Mouse (Mus musculus) forebrain, embryonic 16.5 days (tissue): ENCODE results near the gene Wfikkn2. TPM values are rescaled to one million over a fixed set of nuclear protein-coding genes. Genes with fewer than 3 reads are reported as not detected.

Experiments used
- ATAC-seq: fragments of 200-750 bp; cut with Nextera tagmentation; 2 replicates; pipeline ENCODE4 v1.8.0; 2017; ENCODE audit warnings: mild to moderate bottlenecking, moderate library complexity
- H3K27ac ChIP-seq: fragments of 300-500 bp; sonication (generic); 2 replicates; pipeline ENCODE4 v1.5.1; 2014; ENCODE audit warnings: low read length, control low read depth
- H3K27me3 ChIP-seq: fragments of 300-500 bp; sonication (generic); replicated peaks from 2 replicates; pipeline ENCODE4 v1.6.1; 2014; ENCODE audit warnings: low read length; ENCODE audit not compliant: control insufficient read depth, insufficient read depth
- H3K36me3 ChIP-seq: fragments of 300-500 bp; sonication (generic); 2 replicates; pipeline ENCODE4 v1.6.1; 2014; ENCODE audit not compliant: control insufficient read depth, insufficient read depth
- H3K4me1 ChIP-seq: fragments of 300-500 bp; sonication (generic); replicated peaks from 2 replicates; pipeline ENCODE4 v1.6.1; 2014; ENCODE audit warnings: low read length; ENCODE audit not compliant: control insufficient read depth, insufficient read depth
- H3K4me2 ChIP-seq: fragments of 300-500 bp; sonication (generic); 2 replicates; pipeline ENCODE4 v1.6.1; 2014; ENCODE audit warnings: mild to moderate bottlenecking, low read length, control low read depth
- H3K4me3 ChIP-seq: fragments of 300-500 bp; sonication (generic); replicated peaks from 2 replicates; pipeline ENCODE4 v1.5.1; 2014; ENCODE audit warnings: mild to moderate bottlenecking, low read length, control low read depth
- H3K9ac ChIP-seq: fragments of 300-500 bp; sonication (generic); replicated peaks from 2 replicates; pipeline ENCODE4 v1.6.1; 2014; ENCODE audit warnings: low read depth, low read length, control low read depth
- H3K9me3 ChIP-seq: fragments of 300-500 bp; sonication (generic); 2 replicates; pipeline ENCODE4 v1.6.1; 2016; ENCODE audit warnings: low read length; ENCODE audit not compliant: control insufficient read depth
- WGBS: fragments of 180-500 bp; shearing (Covaris S2); extraction: QIAGEN DNeasy Blood & Tissue Kit; methylation state at CpG from one replicate; pipeline ENCODE4 v1.1.7; 2014; 5-methylcytosine and 5-hydroxymethylcytosine counted together
- polyA plus RNA-seq: library from polyadenylated mRNA; unstranded; fragments of >200 nt; fragmentation: Nextera tagmentation; extraction: Ambion mirVana; gene quantifications from 2 replicates; pipeline ENCODE4 v1.2.1, GENCODE M21; 2015

Wfikkn2 gene
- polyA plus RNA-seq, 1 experiment from 2014 or later, result 3.5 TPM

DNA sequence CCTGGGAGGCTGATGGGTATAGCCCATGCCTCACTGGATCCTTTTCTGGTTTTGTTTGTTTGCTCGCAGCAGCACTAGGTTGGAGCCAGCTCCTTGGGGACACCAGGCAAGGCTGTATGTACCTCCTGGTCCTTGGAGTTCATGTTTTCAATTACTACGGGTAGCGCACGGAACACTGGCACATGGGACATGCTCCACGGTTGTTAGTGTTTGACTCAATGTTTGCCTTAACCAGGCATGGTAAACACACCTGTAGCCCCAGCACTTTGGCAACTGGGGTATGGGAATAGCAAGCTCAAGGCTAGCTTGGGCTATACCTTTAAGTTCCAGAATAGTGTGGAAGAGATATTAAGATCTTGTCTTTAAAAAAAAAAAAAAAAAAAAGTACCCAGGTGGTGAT, 55.1 kb downstream of the Wfikkn2 start:
- Histone ChIP-seq H3K9ac (no peak overlapping the region), H3K9me3 (no peaks in the 10 kb centered on the region), H3K4me2 (no peak overlapping the region), H3K4me3 (no peak overlapping the region), H3K4me1 (0 out of 2 replicates have a peak, but pooled peaks cover 2% of the 10 kb centered on the region), H3K36me3 (no peaks in the 10 kb centered on the region), H3K27me3 (no peaks in the 10 kb centered on the region), H3K27ac (no peak overlapping the region)
- no peak for ATAC-seq
- WGBS, result 88% methylated on average over 5 of the region's 5 CpGs

- H3K9me3 ChIP-seq, result no peaks in the 10 kb centered on the region
- H3K4me1 ChIP-seq, result no peaks in the 10 kb centered on the region
- no peak overlapping the region for H3K4me2 ChIP-seq
- WGBS, result 76% methylated on average over 10 of the region's 10 CpGs
- no peaks in the 10 kb centered on the region for H3K36me3 ChIP-seq
- no peak overlapping the region for H3K27ac ChIP-seq
- H3K27me3 ChIP-seq, result no peaks in the 10 kb centered on the region
- no peak for ATAC-seq
- no peak overlapping the region for H3K4me3 ChIP-seq
- no peak overlapping the region for H3K9ac ChIP-seq
These were observed 56.2 kb downstream of the Wfikkn2 start for GRCm38 (mm10) chr11:94189579-94189978.

Other genes starting within 250 kb of the Wfikkn2 start
- gene Spag9, start 249.9 kb downstream of the Wfikkn2 start, polyA plus RNA-seq, result 99.1 and 108 TPM in 2 replicates
- gene Tob1, start 34.6 kb downstream of the Wfikkn2 start, polyA plus RNA-seq, result 35.1 and 46.0 TPM in 2 replicates
- gene Gm21885, start 35.9 kb upstream of the Wfikkn2 start, polyA plus RNA-seq, result 0.38 and 0.66 TPM in 2 replicates
- gene Luc7l3, start 76.0 kb upstream of the Wfikkn2 start, polyA plus RNA-seq, result 152 and 163 TPM in 2 replicates
- gene Ankrd40, start 82.0 kb upstream of the Wfikkn2 start, polyA plus RNA-seq, result 8.6 and 11.4 TPM in 2 replicates
- gene Abcc3, start 147.0 kb upstream of the Wfikkn2 start, polyA plus RNA-seq, result 0.18 and 0.55 TPM in 2 replicates
- 5.4 and 12.1 TPM in 2 replicates for gene Cacna1g, start 228.2 kb upstream of the Wfikkn2 start, polyA plus RNA-seq
- gene Spata20, start 240.2 kb upstream of the Wfikkn2 start, polyA plus RNA-seq, result 0.38 and 0.48 TPM in 2 replicates